Mouse (Mus musculus) yolk sac, embryonic 10.5 days (tissue): ENCODE measurements around the gene Acbd7.

ENCODE experiments used
- DNase-seq: peaks from one replicate; pipeline ENCODE4 v3.0.0-alpha.2; 2017; ENCODE audit warnings: low spot score

Acbd7 gene

DNA sequence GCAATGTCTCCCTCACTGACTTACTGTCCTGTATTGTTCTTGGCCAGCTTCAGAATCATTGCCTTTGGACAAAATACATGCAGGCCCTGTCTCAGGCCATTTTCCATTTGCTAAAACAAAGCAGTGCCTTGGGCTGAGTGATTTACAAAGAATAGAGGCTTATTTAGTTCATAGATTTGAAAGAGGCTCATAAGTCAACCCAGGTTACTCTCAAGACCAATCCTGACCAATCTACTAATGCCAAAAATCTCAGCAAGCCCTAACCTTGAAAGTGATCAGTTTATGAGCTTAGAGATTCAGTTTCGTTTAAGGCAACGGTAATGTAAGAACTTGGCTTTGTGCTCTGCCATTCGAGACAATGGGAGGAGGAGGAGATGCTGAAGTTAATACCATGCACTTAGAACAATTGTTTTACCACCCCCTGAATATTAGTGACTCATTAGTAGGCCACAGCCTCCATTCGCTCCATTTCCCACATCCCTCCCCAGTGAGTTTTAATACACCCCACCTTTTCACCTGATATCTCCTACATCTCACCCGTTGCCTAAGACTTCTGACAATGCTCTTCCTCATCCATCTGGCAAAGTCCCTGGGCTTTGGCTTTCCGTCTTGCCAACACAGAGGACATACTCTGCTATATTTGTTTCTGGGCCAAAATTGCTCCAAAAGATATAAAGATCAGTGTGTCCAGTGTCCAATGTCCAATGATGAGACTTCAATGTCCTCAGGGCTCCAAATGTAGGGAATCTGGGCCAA, 51.3 kb downstream of the Acbd7 start:
- DNase-seq, result no peak
